Mouse (Mus musculus) C2C12 (cell line): Measurements from ENCODE around the gene Pla2g2d.

ENCODE experiments used
- CEBPB ChIP-seq: IDR thresholded peaks from one replicate; pipeline ENCODE4 v1.6.1; 2011; ENCODE audit warnings: low read depth, mild to moderate bottlenecking, control low read depth, moderate library complexity
- CTCF ChIP-seq: IDR thresholded peaks from one replicate; pipeline ENCODE4 v1.5.1; 2011; ENCODE audit not compliant: control insufficient read depth, insufficient read depth, insufficient read length
- MYOG ChIP-seq: IDR thresholded peaks from one replicate; pipeline ENCODE4 v1.6.1; 2011; ENCODE audit not compliant: control insufficient read depth, insufficient read length; ENCODE audit errors: extremely low read depth
- USF1 ChIP-seq: IDR thresholded peaks from one replicate; pipeline ENCODE4 v1.6.1; 2011; ENCODE audit warnings: low read depth, mild to moderate bottlenecking, control low read depth, moderate library complexity

DNA sequence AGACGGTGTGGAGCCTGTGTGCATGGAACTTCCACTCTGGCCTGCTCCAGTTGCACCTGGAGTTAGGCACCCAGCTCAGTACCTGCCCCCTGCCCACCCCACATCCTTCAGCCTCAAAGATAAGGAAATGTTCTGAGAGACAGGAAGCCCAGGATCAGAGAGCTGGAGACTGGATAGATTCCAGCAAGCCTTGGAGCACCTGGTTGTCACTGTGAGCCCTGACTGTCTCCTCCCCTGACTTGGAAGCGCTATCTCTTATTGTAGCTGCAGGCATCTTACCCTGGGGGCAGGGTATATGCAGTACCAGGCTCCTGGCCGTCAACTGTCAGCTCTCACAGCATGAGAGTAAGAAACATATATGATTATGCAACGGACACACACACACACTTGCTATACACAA, 20.1 kb upstream of the Pla2g2d start:
- TF ChIP-seq CTCF, result no peak
- no peak for TF ChIP-seq USF1
- TF ChIP-seq CEBPB, result no peak
- no peak for TF ChIP-seq MYOG
